12 mouse cellular contexts compared by ENCODE assay signal in genomic region chr17:27859131-27859530, GRCm38 (mm10). TPM values are rescaled to one million over a fixed set of nuclear protein-coding genes. Genes with fewer than 3 reads are reported as not detected.
DNase-seq lines count a peak whose midpoint lies in the region; ATAC-seq and TF ChIP-seq lines count a peak whose summit lies in the region.
"Had no signal": no experiment of that assay in that cellular context is flagged by ENCODE, and none has a peak within 500 bp of the region (broad histone marks: within the 10 kb centered on the region; RNA-seq: fewer than 3 reads in every experiment).

No protein-coding gene starts in this region.

- DNase-seq in urinary bladder, adult 18-20 months (ENCODE audit: low spot score in 2 of 2): no peak
- DNase-seq in layer of hippocampus, postnatal 10 days (ENCODE audit: low spot score in 2 of 2): no peak
- DNase-seq: heart, adult 11 months; thymus, postnatal 36 days had no signal

- no peak overlapping the region for H3K27ac ChIP-seq in hindbrain, embryonic 15.5 days (replicated peaks)
- H3K27ac ChIP-seq: forebrain, embryonic 15.5 days; intestine, embryonic 15.5 days had no signal

- no peaks in the 10 kb centered on the region for H3K27me3 ChIP-seq in erythroblast, embryonic 14.5 days (ENCODE audit: control insufficient read depth)
- no peaks in the 10 kb centered on the region for H3K27me3 ChIP-seq in megakaryocyte, embryonic 14.5 days (replicated peaks)
- H3K27me3 ChIP-seq in hindbrain, embryonic 15.5 days: no peaks in the 10 kb centered on the region
- no peaks in the 10 kb centered on the region for H3K27me3 ChIP-seq in myocyte (ENCODE audit: control insufficient read depth, insufficient read depth, insufficient read length)
- H3K27me3 ChIP-seq: forebrain, embryonic 15.5 days; intestine, embryonic 15.5 days had no signal

- no peak overlapping the region for H3ac ChIP-seq in myocyte (ENCODE audit: control insufficient read depth, insufficient read length)

- no peak for TF ChIP-seq POLR2A in myocyte (IDR thresholded peaks at IDR 0.05; ENCODE audit: insufficient read length, low read depth)

- no peak for ATAC-seq in erythroblast, adult 5-6 weeks (replicated peaks; ENCODE audit: low FRiP score, poor library complexity, severe bottlenecking)
- ATAC-seq in megakaryocyte, adult 5-6 weeks (ENCODE audit: poor library complexity, severe bottlenecking): no peak
- ATAC-seq in hindbrain, embryonic 15.5 days (ENCODE audit: low FRiP score, low read depth): no peak
- ATAC-seq: forebrain, embryonic 15.5 days; intestine, embryonic 15.5 days had no signal

- no peak overlapping the region for H3K9ac ChIP-seq in hindbrain, embryonic 15.5 days
- H3K9ac ChIP-seq: forebrain, embryonic 15.5 days; intestine, embryonic 15.5 days had no signal

- H3K4me1 ChIP-seq in erythroblast, embryonic 14.5 days (ENCODE audit: control insufficient read depth): peaks cover 55% of the 10 kb centered on the region
- H3K4me1 ChIP-seq in megakaryocyte, embryonic 14.5 days: peaks cover 50% of the 10 kb centered on the region
- peaks cover 32% of the 10 kb centered on the region for H3K4me1 ChIP-seq in hindbrain, embryonic 15.5 days (replicated peaks)

- peaks cover 62% of the 10 kb centered on the region for H3K79me2 ChIP-seq in myocyte (ENCODE audit: control insufficient read depth, insufficient read depth)

- no peaks in the 10 kb centered on the region for H3K9me3 ChIP-seq in erythroblast, embryonic 14.5 days (ENCODE audit: control insufficient read depth, low read length)
- H3K9me3 ChIP-seq in megakaryocyte, embryonic 14.5 days: no peaks in the 10 kb centered on the region
- no peaks in the 10 kb centered on the region for H3K9me3 ChIP-seq in hindbrain, embryonic 15.5 days
- H3K9me3 ChIP-seq: forebrain, embryonic 15.5 days; intestine, embryonic 15.5 days had no signal

- H3K4me2 ChIP-seq in hindbrain, embryonic 15.5 days: peak overlapping the region; percentile 89; the same call in 1 of the 2 replicates
- H3K4me2 ChIP-seq in myocyte (ENCODE audit: low read depth): peak overlapping the region; percentile 88
- H3K4me2 ChIP-seq: forebrain, embryonic 15.5 days had no signal

- H3K36me3 ChIP-seq in erythroblast, embryonic 14.5 days (ENCODE audit: control insufficient read depth): peaks cover 14% of the 10 kb centered on the region
- H3K36me3 ChIP-seq in megakaryocyte, embryonic 14.5 days (replicated peaks; ENCODE audit: low read length): peaks cover 5% of the 10 kb centered on the region
- peaks cover 4% of the 10 kb centered on the region; the same call in 1 of the 2 replicates for H3K36me3 ChIP-seq in hindbrain, embryonic 15.5 days
- H3K36me3 ChIP-seq in myocyte (ENCODE audit: control insufficient read depth, insufficient read depth): no peaks in the 10 kb centered on the region

- H3K4me3 ChIP-seq in erythroblast, embryonic 14.5 days (replicated peaks): peak overlapping the region; percentile 28
- H3K4me3 ChIP-seq in megakaryocyte, embryonic 14.5 days (replicated peaks): peak overlapping the region; percentile 97
- no peak overlapping the region for H3K4me3 ChIP-seq in hindbrain, embryonic 15.5 days
- peak overlapping the region; percentile 59 for H3K4me3 ChIP-seq in myocyte
- H3K4me3 ChIP-seq: forebrain, embryonic 15.5 days; intestine, embryonic 15.5 days had no signal

- 26% methylated on average over 2 of the region's 2 CpGs for WGBS in hindbrain, embryonic 15.5 days

TF ChIP-seq in myocyte, 11 proteins besides CTCF, POLR2A, EP300 and RAD21:
- TF ChIP-seq SRF (IDR thresholded peaks at IDR 0.05; ENCODE audit: control insufficient read depth, insufficient read length, low read depth) (no peak), TCF12 (IDR thresholded peaks at IDR 0.05; ENCODE audit: insufficient read depth, poor library complexity, severe bottlenecking) (no peak), POLR2AphosphoS2 (IDR thresholded peaks at IDR 0.05; ENCODE audit: insufficient read length, low read depth) (no peak), E2F4 (IDR thresholded peaks at IDR 0.05; ENCODE audit: insufficient read depth) (no peak), MAX (IDR thresholded peaks at IDR 0.05; ENCODE audit: low read depth) (no peak), MYOD1 (IDR thresholded peaks at IDR 0.05; ENCODE audit: control insufficient read depth in 1 of 3, insufficient read length in 2 of 3, low read depth in 2 of 3) (no peak)

RNA-seq across cellular contexts. Expression of gene Uhrf1bp1, which starts 2.9 kb away (rescaled TPM):
- 0.19 and 0.25 TPM in 2 replicates for polyA plus RNA-seq in erythroblast, embryonic 14.5 days (2012)
- total RNA-seq in erythroblast, adult 5-6 weeks (2015; ENCODE audit: low replicate concordance): 3.3 and 4.4 TPM in 2 replicates
- 4.3 and 5.4 TPM in 2 replicates for total RNA-seq in erythroblast, adult 5-6 weeks (2017; ENCODE audit: low replicate concordance)
- polyA plus RNA-seq in megakaryocyte, embryonic 14.5 days (2012; ENCODE audit: insufficient read depth, low replicate concordance): 3.2 and 12.1 TPM in 2 replicates
- 2.6 and 3.5 TPM in 2 replicates for total RNA-seq in megakaryocyte, adult 5-6 weeks (2015)
- 3.0 and 3.1 TPM in 2 replicates for total RNA-seq in megakaryocyte, adult 5-6 weeks (2017)
- polyA plus RNA-seq in hindbrain, embryonic 15.5 days (2015; fragmentation: Nextera tagmentation; extraction: Ambion mirVana): 6.4 and 7.6 TPM in 2 replicates
- polyA plus RNA-seq in myocyte (2012; fragmentation: generic; extraction: Trizol): 16.4 TPM
- total RNA-seq in layer of hippocampus, postnatal 10 days (2021): 10 to 100 TPM; 19.5 to 22.7 TPM

RNA-seq across cellular contexts. Expression of gene Snrpc, which starts 21.2 kb away (rescaled TPM):
- 50.6 and 57.6 TPM in 2 replicates for polyA plus RNA-seq in erythroblast, embryonic 14.5 days (2012)
- total RNA-seq in erythroblast, adult 5-6 weeks (2015; ENCODE audit: low replicate concordance): 20.6 and 60.0 TPM in 2 replicates
- 43.8 and 51.5 TPM in 2 replicates for total RNA-seq in erythroblast, adult 5-6 weeks (2017; ENCODE audit: low replicate concordance)
- polyA plus RNA-seq in megakaryocyte, embryonic 14.5 days (2012; ENCODE audit: insufficient read depth, low replicate concordance): 400 and 415 TPM in 2 replicates
- 109 and 136 TPM in 2 replicates for total RNA-seq in megakaryocyte, adult 5-6 weeks (2015)
- 97.1 and 98.6 TPM in 2 replicates for total RNA-seq in megakaryocyte, adult 5-6 weeks (2017)
- polyA plus RNA-seq in hindbrain, embryonic 15.5 days (2015; fragmentation: Nextera tagmentation; extraction: Ambion mirVana): 216 and 230 TPM in 2 replicates
- 251 TPM for polyA plus RNA-seq in myocyte (2012; fragmentation: generic; extraction: Trizol)
- 10 to 100 TPM; 77.2 to 83.4 TPM for total RNA-seq in layer of hippocampus, postnatal 10 days (2021)

RNA-seq across cellular contexts. Expression of gene D17Wsu92e, which starts 38.7 kb away (rescaled TPM):
- polyA plus RNA-seq in erythroblast, embryonic 14.5 days (2012): 10.7 and 13.7 TPM in 2 replicates
- total RNA-seq in erythroblast, adult 5-6 weeks (2015; ENCODE audit: low replicate concordance): 63.8 and 80.7 TPM in 2 replicates
- 193 and 216 TPM in 2 replicates for total RNA-seq in erythroblast, adult 5-6 weeks (2017; ENCODE audit: low replicate concordance)
- 15.2 and 42.6 TPM in 2 replicates for polyA plus RNA-seq in megakaryocyte, embryonic 14.5 days (2012; ENCODE audit: insufficient read depth, low replicate concordance)
- 40.4 and 43.6 TPM in 2 replicates for total RNA-seq in megakaryocyte, adult 5-6 weeks (2015)
- total RNA-seq in megakaryocyte, adult 5-6 weeks (2017): 60.4 and 72.7 TPM in 2 replicates
- 10.0 and 12.0 TPM in 2 replicates for polyA plus RNA-seq in hindbrain, embryonic 15.5 days (2015; fragmentation: Nextera tagmentation; extraction: Ambion mirVana)
- 79.4 TPM for polyA plus RNA-seq in myocyte (2012; fragmentation: generic; extraction: Trizol)
- 100 to 1,000 TPM in 1 of 2 experiments, 10 to 100 TPM in 1; 99.8 to 105 TPM for total RNA-seq in layer of hippocampus, postnatal 10 days (2021)

RNA-seq across cellular contexts. Expression of gene Anks1, which starts 50.0 kb away (rescaled TPM):
- 0.30 and 0.39 TPM in 2 replicates for polyA plus RNA-seq in erythroblast, embryonic 14.5 days (2012)
- 6.1 and 6.7 TPM in 2 replicates for total RNA-seq in erythroblast, adult 5-6 weeks (2015; ENCODE audit: low replicate concordance)
- 6.1 and 8.5 TPM in 2 replicates for total RNA-seq in erythroblast, adult 5-6 weeks (2017; ENCODE audit: low replicate concordance)
- 18.1 and 19.1 TPM in 2 replicates for polyA plus RNA-seq in megakaryocyte, embryonic 14.5 days (2012; ENCODE audit: insufficient read depth, low replicate concordance)
- 17.9 and 25.9 TPM in 2 replicates for total RNA-seq in megakaryocyte, adult 5-6 weeks (2015)
- 22.6 and 23.6 TPM in 2 replicates for total RNA-seq in megakaryocyte, adult 5-6 weeks (2017)
- polyA plus RNA-seq in hindbrain, embryonic 15.5 days (2015; fragmentation: Nextera tagmentation; extraction: Ambion mirVana): 48.4 and 54.6 TPM in 2 replicates
- polyA plus RNA-seq in myocyte (2012; fragmentation: generic; extraction: Trizol): 10.0 TPM
- 10 to 100 TPM; 40.2 to 46.0 TPM for total RNA-seq in layer of hippocampus, postnatal 10 days (2021)

RNA-seq across cellular contexts. Expression of gene Taf11, which starts 50.5 kb away (rescaled TPM):
- 5.0 and 6.3 TPM in 2 replicates for polyA plus RNA-seq in erythroblast, embryonic 14.5 days (2012)
- total RNA-seq in erythroblast, adult 5-6 weeks (2015; ENCODE audit: low replicate concordance): 5.2 and 9.8 TPM in 2 replicates
- total RNA-seq in erythroblast, adult 5-6 weeks (2017; ENCODE audit: low replicate concordance): 5.4 and 8.5 TPM in 2 replicates
- 13.2 and 82.5 TPM in 2 replicates for polyA plus RNA-seq in megakaryocyte, embryonic 14.5 days (2012; ENCODE audit: insufficient read depth, low replicate concordance)
- total RNA-seq in megakaryocyte, adult 5-6 weeks (2015): 39.6 and 44.1 TPM in 2 replicates
- 18.2 and 23.3 TPM in 2 replicates for total RNA-seq in megakaryocyte, adult 5-6 weeks (2017)
- 56.4 and 59.6 TPM in 2 replicates for polyA plus RNA-seq in hindbrain, embryonic 15.5 days (2015; fragmentation: Nextera tagmentation; extraction: Ambion mirVana)
- polyA plus RNA-seq in myocyte (2012; fragmentation: generic; extraction: Trizol): 28.9 TPM
- 10 to 100 TPM; 31.0 to 31.1 TPM for total RNA-seq in layer of hippocampus, postnatal 10 days (2021)
